Comparison of ENCODE assay signal across 20 mouse cellular contexts in genomic region chr2:131518790-131519189, GRCm38 (mm10). TPM values are rescaled to one million over a fixed set of nuclear protein-coding genes. Genes with fewer than 3 reads are reported as not detected.
DNase-seq lines count a peak whose midpoint lies in the region; ATAC-seq and TF ChIP-seq lines count a peak whose summit lies in the region.
"Had no signal": no experiment of that assay in that cellular context is flagged by ENCODE, and none has a peak within 500 bp of the region (broad histone marks: within the 10 kb centered on the region; RNA-seq: fewer than 3 reads in every experiment).

No protein-coding gene starts in this region.

- no peak overlapping the region for H3K4me3 ChIP-seq in heart, embryonic 11.5 days (ENCODE audit: low read depth, low read length)
- H3K4me3 ChIP-seq in MEL (ENCODE audit: control insufficient read depth in 1 of 2, insufficient read depth in 1 of 2, low read depth in 2 of 2, low read length in 2 of 2): no peak overlapping the region
- no peak overlapping the region for H3K4me3 ChIP-seq in liver, embryonic 11.5 days (ENCODE audit: low read depth, low read length)
- H3K4me3 ChIP-seq in megakaryocyte, embryonic 14.5 days (replicated peaks): peak overlapping the region; percentile 83
- no peak overlapping the region for H3K4me3 ChIP-seq in hindbrain, postnatal 0 days (ENCODE audit: low read length)
- H3K4me3 ChIP-seq in hindbrain, embryonic 12.5 days: no peak overlapping the region
- H3K4me3 ChIP-seq: embryonic facial prominence, embryonic 13.5 days; forebrain, embryonic 12.5 days; intestine, embryonic 15.5 days; layer of hippocampus, adult 2 months; midbrain, embryonic 13.5 days had no signal

- TF ChIP-seq POLR2A in MEL (IDR thresholded peaks at IDR 0.05; ENCODE audit: control insufficient read depth in 1 of 2, insufficient read depth in 1 of 2, low read depth in 1 of 2, low read length in 2 of 2, poor library complexity in 1 of 2): no peak

- H3K27ac ChIP-seq in heart, embryonic 11.5 days (ENCODE audit: low read depth, low read length): 0 out of 2 replicates have a peak overlapping the region, but pooled peaks have one; percentile 15
- no peak overlapping the region for H3K27ac ChIP-seq in MEL (ENCODE audit: control insufficient read depth, low read depth, low read length)
- no peak overlapping the region for H3K27ac ChIP-seq in liver, embryonic 11.5 days (ENCODE audit: low read depth, low read length)
- H3K27ac ChIP-seq in hindbrain, postnatal 0 days: no peak overlapping the region
- no peak overlapping the region for H3K27ac ChIP-seq in hindbrain, embryonic 12.5 days
- H3K27ac ChIP-seq: embryonic facial prominence, embryonic 13.5 days; forebrain, embryonic 12.5 days; intestine, embryonic 15.5 days; kidney, postnatal 0 days; layer of hippocampus, adult 2 months; midbrain, embryonic 13.5 days had no signal

- H3K27me3 ChIP-seq in heart, embryonic 11.5 days (ENCODE audit: control insufficient read depth, insufficient read depth, low read length): no peaks in the 10 kb centered on the region
- no peaks in the 10 kb centered on the region for H3K27me3 ChIP-seq in MEL (ENCODE audit: control insufficient read depth in 1 of 2, insufficient read depth in 2 of 2, low read length in 2 of 2)
- H3K27me3 ChIP-seq in liver, embryonic 11.5 days (replicated peaks; ENCODE audit: control insufficient read depth, insufficient read depth, low read length): no peaks in the 10 kb centered on the region
- H3K27me3 ChIP-seq in megakaryocyte, embryonic 14.5 days (replicated peaks): no peaks in the 10 kb centered on the region
- no peaks in the 10 kb centered on the region for H3K27me3 ChIP-seq in hindbrain, postnatal 0 days (ENCODE audit: insufficient read depth, low read length)
- no peaks in the 10 kb centered on the region for H3K27me3 ChIP-seq in hindbrain, embryonic 12.5 days
- H3K27me3 ChIP-seq: embryonic facial prominence, embryonic 13.5 days; forebrain, embryonic 12.5 days; intestine, embryonic 15.5 days; midbrain, embryonic 13.5 days had no signal

- 0 out of 2 replicates have a peak, but pooled peaks have one; percentile 51 for ATAC-seq in heart, embryonic 11.5 days (replicated peaks; ENCODE audit: insufficient number of reproducible peaks, low FRiP score, low TSS enrichment)
- ATAC-seq in liver, embryonic 11.5 days (replicated peaks; ENCODE audit: low FRiP score): peak; percentile 90
- ATAC-seq in hindbrain, postnatal 0 days: no peak
- ATAC-seq in hindbrain, embryonic 12.5 days (ENCODE audit: low FRiP score): no peak
- ATAC-seq: intestine, embryonic 15.5 days; midbrain, embryonic 13.5 days had no signal

- peaks cover 25% of the 10 kb centered on the region for H3K4me1 ChIP-seq in heart, embryonic 11.5 days (ENCODE audit: control insufficient read depth, insufficient read depth, low read length)
- H3K4me1 ChIP-seq in MEL (ENCODE audit: control insufficient read depth in 1 of 2, insufficient read depth in 2 of 2, low read length in 2 of 2): peaks cover 0 to 8% of the 10 kb centered on the region in 2 experiments; a peak in 1 of 4 replicates
- peaks cover 29% of the 10 kb centered on the region for H3K4me1 ChIP-seq in liver, embryonic 11.5 days (replicated peaks; ENCODE audit: control insufficient read depth, insufficient read depth, low read length)
- peaks cover 96% of the 10 kb centered on the region for H3K4me1 ChIP-seq in megakaryocyte, embryonic 14.5 days
- no peaks in the 10 kb centered on the region for H3K4me1 ChIP-seq in hindbrain, postnatal 0 days (ENCODE audit: insufficient read depth, low read length)
- H3K4me1 ChIP-seq in hindbrain, embryonic 12.5 days: no peaks in the 10 kb centered on the region
- H3K4me1 ChIP-seq: embryonic facial prominence, embryonic 13.5 days; forebrain, embryonic 12.5 days; intestine, embryonic 15.5 days; midbrain, embryonic 13.5 days had no signal

- no peak for DNase-seq in heart, adult 9 months (ENCODE audit: low spot score in 2 of 2)
- DNase-seq in MEL (ENCODE audit: low read depth, low spot score): no peak
- no peak for DNase-seq in liver, embryonic 11.5 days (ENCODE audit: low spot score)
- DNase-seq in hindbrain, postnatal 0 days (ENCODE audit: low spot score): no peak
- no peak for DNase-seq in lung, postnatal 4 days
- DNase-seq: cerebellum, adult 11 months; cerebellum, postnatal 36 days; heart, adult 11 months; heart, postnatal 4 days; thymus, postnatal 14 days had no signal

- H3K4me2 ChIP-seq in heart, embryonic 11.5 days: no peak overlapping the region
- peak overlapping the region; percentile 30 for H3K4me2 ChIP-seq in liver, embryonic 11.5 days
- no peak overlapping the region for H3K4me2 ChIP-seq in hindbrain, postnatal 0 days (ENCODE audit: low read depth, low read length)
- no peak overlapping the region for H3K4me2 ChIP-seq in hindbrain, embryonic 12.5 days (replicated peaks)
- H3K4me2 ChIP-seq: embryonic facial prominence, embryonic 13.5 days; forebrain, embryonic 12.5 days; intestine, embryonic 15.5 days; midbrain, embryonic 13.5 days had no signal

- H3K36me3 ChIP-seq in heart, embryonic 11.5 days (ENCODE audit: control insufficient read depth, insufficient read depth, low read length): peaks cover 5% of the 10 kb centered on the region; the same call in 1 of the 2 replicates
- 0 out of 4 replicates have a peak, but pooled peaks cover 0 to 2% of the 10 kb centered on the region in 2 experiments for H3K36me3 ChIP-seq in MEL (ENCODE audit: control insufficient read depth in 1 of 2, insufficient read depth in 2 of 2, low read length in 2 of 2)
- H3K36me3 ChIP-seq in liver, embryonic 11.5 days (ENCODE audit: control insufficient read depth, insufficient read depth, low read length): peaks cover 5% of the 10 kb centered on the region; the same call in 1 of the 2 replicates
- peaks cover 100% of the 10 kb centered on the region for H3K36me3 ChIP-seq in megakaryocyte, embryonic 14.5 days (replicated peaks; ENCODE audit: low read length)
- peaks cover 26% of the 10 kb centered on the region; the same call in 1 of the 2 replicates for H3K36me3 ChIP-seq in hindbrain, postnatal 0 days (ENCODE audit: insufficient read depth, low read length)
- peaks cover 26% of the 10 kb centered on the region for H3K36me3 ChIP-seq in hindbrain, embryonic 12.5 days

- no peak for TF ChIP-seq RAD21 in MEL (IDR thresholded peaks at IDR 0.05; ENCODE audit: low read depth, low read length)

- H3K9me3 ChIP-seq in heart, embryonic 11.5 days (replicated peaks; ENCODE audit: control insufficient read depth, low read length): no peaks in the 10 kb centered on the region
- no peaks in the 10 kb centered on the region for H3K9me3 ChIP-seq in MEL (replicated peaks; ENCODE audit: insufficient read depth, low read length)
- no peaks in the 10 kb centered on the region for H3K9me3 ChIP-seq in liver, embryonic 11.5 days (ENCODE audit: control insufficient read depth, low read length)
- no peaks in the 10 kb centered on the region for H3K9me3 ChIP-seq in megakaryocyte, embryonic 14.5 days
- no peaks in the 10 kb centered on the region for H3K9me3 ChIP-seq in hindbrain, postnatal 0 days (ENCODE audit: low read length)
- H3K9me3 ChIP-seq in hindbrain, embryonic 12.5 days (replicated peaks): no peaks in the 10 kb centered on the region
- H3K9me3 ChIP-seq: embryonic facial prominence, embryonic 13.5 days; forebrain, embryonic 12.5 days; intestine, embryonic 15.5 days; midbrain, embryonic 13.5 days had no signal

- whole genome bisulfite sequencing in heart, embryonic 11.5 days (ENCODE audit: insufficient replicate concordance): 8% methylated on average over 3 of the region's 3 CpGs
- 7% methylated on average over 3 of the region's 3 CpGs for WGBS in liver, embryonic 11.5 days
- WGBS in hindbrain, postnatal 0 days: 64% methylated on average over 3 of the region's 3 CpGs
- 74% methylated on average over 3 of the region's 3 CpGs for WGBS in hindbrain, embryonic 12.5 days

- H3K79me2 ChIP-seq in MEL (ENCODE audit: control insufficient read depth, insufficient read depth, low read length, poor library complexity): no peaks in the 10 kb centered on the region

- no peak overlapping the region for H3K9ac ChIP-seq in heart, embryonic 11.5 days (ENCODE audit: low read depth, low read length)
- H3K9ac ChIP-seq in MEL (ENCODE audit: control insufficient read depth, low read depth, low read length, poor library complexity, severe bottlenecking): no peak overlapping the region
- no peak overlapping the region for H3K9ac ChIP-seq in liver, embryonic 11.5 days (ENCODE audit: low read depth, low read length)
- H3K9ac ChIP-seq in hindbrain, postnatal 0 days (replicated peaks; ENCODE audit: low read length): no peak overlapping the region
- no peak overlapping the region for H3K9ac ChIP-seq in hindbrain, embryonic 12.5 days
- H3K9ac ChIP-seq: embryonic facial prominence, embryonic 13.5 days; forebrain, embryonic 12.5 days; intestine, embryonic 15.5 days; midbrain, embryonic 13.5 days had no signal

- TF ChIP-seq CTCF in MEL (IDR thresholded peaks at IDR 0.05 in 2 of 3, conservative IDR thresholded peaks at IDR 0.05 in 1 of 3; ENCODE audit: control insufficient read depth in 1 of 3, insufficient read depth in 1 of 3, low read depth in 2 of 3, low read length in 3 of 3, poor library complexity in 1 of 3, severe bottlenecking in 1 of 3): no peak
- no peak for TF ChIP-seq CTCF in hindbrain, postnatal 0 days (IDR thresholded peaks at IDR 0.05; ENCODE audit: low read depth)

- no peak for TF ChIP-seq EP300 in MEL (IDR thresholded peaks at IDR 0.05; ENCODE audit: low read depth in 1 of 2, low read length in 2 of 2)

RNA-seq across cellular contexts. Expression of gene Smox, which starts 27.5 kb away (rescaled TPM):
- polyA plus RNA-seq in heart, embryonic 11.5 days (2014; fragmentation: Nextera tagmentation; extraction: Ambion mirVana): 16.5 and 19.7 TPM in 2 replicates
- 1.9 and 2.2 TPM in 2 replicates for total RNA-seq in MEL (2012; rRNA removed)
- 1 to 10 TPM in 1 of 2 experiments, not detected in 1; 5.5 TPM for polyA plus RNA-seq in MEL (2012; ENCODE audit: insufficient read depth in 1 of 2, insufficient read length in 2 of 2, low read depth in 1 of 2, low replicate concordance in 2 of 2, missing spikeins in 1 of 2)
- polyA plus RNA-seq in liver, embryonic 11.5 days (2014; fragmentation: Nextera tagmentation; extraction: Ambion mirVana): 36.3 and 44.9 TPM in 2 replicates
- polyA plus RNA-seq in megakaryocyte, embryonic 14.5 days (2012; ENCODE audit: insufficient read depth, low replicate concordance): 504 and 573 TPM in 2 replicates
- 214 and 230 TPM in 2 replicates for total RNA-seq in hindbrain, postnatal 0 days (2014; rRNA removed)
- polyA plus RNA-seq in hindbrain, postnatal 0 days (2015; fragmentation: Nextera tagmentation; extraction: Ambion mirVana): 94.2 and 103 TPM in 2 replicates
- polyA plus RNA-seq in hindbrain, embryonic 12.5 days (2016; fragmentation: Nextera tagmentation; extraction: Ambion mirVana): 47.0 and 49.3 TPM in 2 replicates

RNA-seq across cellular contexts. Expression of gene Adra1d, which starts 43.3 kb away (rescaled TPM):
- 0.34 and 0.50 TPM in 2 replicates for polyA plus RNA-seq in heart, embryonic 11.5 days (2014; fragmentation: Nextera tagmentation; extraction: Ambion mirVana)
- not detected in 2 replicates for total RNA-seq in MEL (2012; rRNA removed)
- not detected for polyA plus RNA-seq in MEL (2012; ENCODE audit: insufficient read depth in 1 of 2, insufficient read length in 2 of 2, low read depth in 1 of 2, low replicate concordance in 2 of 2, missing spikeins in 1 of 2)
- 1.1 and 1.5 TPM in 2 replicates for polyA plus RNA-seq in liver, embryonic 11.5 days (2014; fragmentation: Nextera tagmentation; extraction: Ambion mirVana)
- polyA plus RNA-seq in megakaryocyte, embryonic 14.5 days (2012; ENCODE audit: insufficient read depth, low replicate concordance): not detected in 2 replicates
- total RNA-seq in hindbrain, postnatal 0 days (2014; rRNA removed): 4.1 and 5.1 TPM in 2 replicates
- polyA plus RNA-seq in hindbrain, postnatal 0 days (2015; fragmentation: Nextera tagmentation; extraction: Ambion mirVana): 0.81 and 0.84 TPM in 2 replicates
- 0.50 and 0.74 TPM in 2 replicates for polyA plus RNA-seq in hindbrain, embryonic 12.5 days (2016; fragmentation: Nextera tagmentation; extraction: Ambion mirVana)
- polyA plus RNA-seq: forebrain, embryonic 12.5 days; limb, embryonic 11.5 days; midbrain, embryonic 13.5 days had no signal

Comparison
In these comparisons a context has a peak if more than half of its experiments do, and no peak if none do; other contexts are left out.
1. ATAC-seq: peak in heart, embryonic 11.5 days (single experiment) and liver, embryonic 11.5 days (single experiment); none in hindbrain, postnatal 0 days (single experiment) and hindbrain, embryonic 12.5 days (single experiment).